Mouse (Mus musculus): Measurements from ENCODE around the gene Defb21.

The Defb21 gene

DNA sequence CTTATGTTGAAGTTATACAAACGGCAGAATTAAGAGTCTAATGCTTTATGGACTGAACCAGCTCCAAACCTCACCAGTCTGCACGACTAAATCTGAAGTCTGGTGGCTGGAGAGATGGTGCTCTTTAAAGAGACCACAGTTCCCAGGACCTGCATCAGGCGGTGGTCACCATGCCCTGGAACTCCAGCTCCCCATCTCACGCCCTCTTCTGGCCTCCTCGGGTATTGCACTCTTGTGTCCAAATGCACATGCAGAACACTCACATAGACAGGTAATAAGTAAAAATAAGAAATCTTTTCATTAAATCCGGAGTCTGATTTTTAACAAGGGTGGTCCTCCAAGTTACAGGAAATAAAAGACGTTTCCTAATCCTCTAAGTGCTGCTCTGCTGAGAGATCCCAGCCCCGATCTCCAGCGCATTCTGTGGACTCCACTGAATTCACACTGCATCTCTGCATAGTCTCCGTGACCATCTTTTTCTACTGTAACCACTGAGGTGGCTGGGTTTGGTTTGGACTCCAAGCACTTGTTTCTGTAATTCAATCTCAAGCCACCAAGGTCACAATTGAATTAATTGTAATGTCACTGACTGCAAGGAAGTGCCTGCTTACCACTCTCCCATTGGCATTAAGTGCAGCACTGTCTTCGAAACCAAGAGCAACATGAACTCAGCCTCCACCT is at the start of gene Defb21:
TSS of gene Defb21 (plus strand) at position 631 of the 681 bp plus-strand sequence.
- DNase-seq (ENCODE audit: extremely low read depth, insufficient read length, low spot score): no peak

DNA sequence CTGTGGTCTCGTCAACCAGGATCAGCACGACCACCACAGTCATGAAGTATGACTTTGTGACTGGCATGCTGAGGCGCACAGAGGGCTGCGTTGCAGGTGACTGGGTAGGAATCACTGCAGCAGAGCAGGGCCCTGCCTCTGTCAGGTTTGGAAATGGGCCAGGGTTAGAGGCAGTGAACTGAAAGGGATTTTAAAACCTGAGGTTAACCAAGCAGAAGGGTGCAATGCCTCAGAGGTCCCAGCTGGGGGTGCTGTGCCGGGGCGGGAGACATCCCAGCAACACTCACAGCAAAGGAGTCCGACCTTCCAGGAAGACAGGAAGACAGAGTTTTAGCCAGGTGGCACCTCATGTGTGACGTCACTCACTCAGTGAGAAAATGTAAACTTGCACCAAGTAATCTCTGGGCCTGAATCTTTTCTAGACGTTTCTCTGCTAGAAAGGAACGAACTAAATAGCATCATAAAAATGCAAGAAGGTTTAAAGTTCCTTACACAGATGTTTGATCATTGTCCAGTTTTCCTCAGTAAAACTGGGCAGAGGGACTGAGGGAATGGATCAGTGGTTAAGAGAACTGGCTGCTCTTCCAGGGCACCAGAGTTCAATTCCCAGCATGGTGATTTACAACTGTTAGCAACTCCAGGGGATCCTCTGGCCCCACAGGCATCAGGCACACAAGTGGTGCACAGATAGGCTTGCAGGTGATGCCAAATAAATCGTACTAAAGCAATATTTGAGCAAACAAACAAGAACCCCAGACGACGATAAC is 32.4 kb upstream of the Defb21 start, which contains the start of gene Defb29:
TSS of gene Defb29 (minus strand) at position 155 of the 767 bp plus-strand sequence.
- DNase-seq (ENCODE audit: extremely low read depth, insufficient read length, low spot score): peak; percentile 14

DNA sequence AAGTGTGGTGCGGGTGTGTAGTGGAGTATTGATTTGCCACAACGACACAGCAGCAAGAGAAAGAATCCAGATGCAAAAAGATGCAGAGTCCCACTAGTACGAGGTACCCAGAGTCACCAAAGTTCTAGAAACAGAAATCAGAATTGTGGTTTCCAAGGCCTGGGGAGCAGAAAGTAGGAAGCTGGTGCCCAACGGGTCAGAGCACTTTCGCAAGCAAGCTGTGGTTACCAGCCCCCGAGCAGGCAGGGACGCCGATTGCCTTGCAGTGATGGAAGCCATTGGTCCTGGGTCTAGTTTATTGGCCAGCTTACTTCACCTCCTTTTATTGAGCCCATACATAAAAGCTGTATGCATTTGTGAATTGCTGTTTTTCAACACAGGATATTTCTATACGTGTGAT is 30.6 kb upstream of the Defb21 start:
- no peak for DNase-seq (ENCODE audit: extremely low read depth, insufficient read length, low spot score)

DNA sequence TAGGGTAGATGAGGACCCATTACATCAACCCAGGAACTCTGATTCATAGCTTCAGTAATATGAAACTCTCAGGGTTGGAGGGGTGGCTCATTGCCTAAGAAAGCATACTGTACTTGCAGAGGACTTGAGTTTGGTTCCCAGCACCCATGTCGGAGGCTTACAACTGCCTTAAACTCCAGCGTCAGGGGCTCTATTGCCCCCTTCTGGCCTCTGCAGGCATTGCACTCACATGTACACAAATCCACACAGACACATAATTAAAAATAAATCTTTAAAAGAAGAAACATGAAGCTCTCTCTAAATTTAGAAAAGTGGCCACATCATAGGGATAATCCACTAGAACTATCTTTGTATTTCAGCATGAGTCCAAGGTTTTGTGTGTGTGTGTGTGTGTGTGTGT is 29.6 kb upstream of the Defb21 start:
- no peak for DNase-seq (ENCODE audit: extremely low read depth, insufficient read length, low spot score)

DNA sequence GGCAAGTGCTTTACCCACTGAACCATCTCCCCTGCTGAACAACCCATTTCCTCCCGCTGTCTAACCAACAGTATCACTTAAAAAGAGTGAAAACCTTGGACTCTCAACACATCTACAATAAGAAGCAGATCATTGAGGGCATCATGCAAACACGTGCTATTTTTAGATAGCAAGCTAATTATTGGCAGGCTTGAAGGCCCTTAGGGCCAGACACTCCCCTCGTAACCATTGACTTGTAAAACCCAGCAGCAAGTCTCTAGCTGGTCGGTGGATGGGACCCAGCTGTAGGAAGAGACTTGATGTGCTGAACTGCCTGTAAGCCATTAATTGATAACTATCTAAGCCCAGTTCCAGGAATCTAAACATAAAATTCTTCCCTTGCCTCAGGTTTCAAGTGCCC is 29.1 kb upstream of the Defb21 start:
- no peak for DNase-seq (ENCODE audit: extremely low read depth, insufficient read length, low spot score)

DNA sequence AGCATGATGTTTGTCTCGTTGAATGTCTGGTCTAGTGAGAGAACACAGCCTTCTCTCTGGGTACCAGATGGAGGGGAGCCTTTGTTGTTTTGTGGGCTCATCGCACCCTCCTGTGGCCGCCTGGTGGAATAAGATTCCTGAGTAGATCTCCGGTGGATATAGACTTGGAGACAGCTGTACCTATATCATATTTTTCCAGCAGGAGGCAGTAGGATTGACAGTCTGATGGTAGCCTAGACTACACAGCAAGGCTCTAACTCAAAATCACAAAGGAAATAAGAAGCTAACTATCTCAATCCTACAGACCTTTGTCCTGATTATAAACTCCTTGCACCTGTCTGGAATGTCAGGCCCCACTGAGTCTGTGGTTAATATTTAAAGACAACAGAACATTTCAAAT is 27.9 kb upstream of the Defb21 start:
- DNase-seq (ENCODE audit: extremely low read depth, insufficient read length, low spot score): no peak

DNA sequence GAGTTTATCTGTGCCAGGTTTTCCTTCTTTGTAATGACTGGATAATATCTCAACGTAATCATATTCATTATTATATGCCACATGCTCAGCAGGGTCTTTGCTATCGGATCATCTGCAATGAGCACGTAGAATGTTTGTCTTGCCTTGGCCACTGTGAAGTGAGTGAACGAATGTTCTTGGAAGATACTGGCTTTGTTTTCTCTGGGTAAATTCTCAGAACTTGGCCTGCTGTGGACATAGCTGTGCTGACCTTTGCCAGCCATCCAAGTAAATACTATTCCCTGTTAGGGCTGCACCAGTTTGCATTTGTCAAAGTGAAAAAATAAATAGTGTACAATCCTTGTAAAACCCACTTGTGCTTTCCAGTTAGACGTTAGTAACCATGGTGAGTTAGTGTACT is 24.4 kb upstream of the Defb21 start:
- no peak for DNase-seq (ENCODE audit: extremely low read depth, insufficient read length, low spot score)

DNA sequence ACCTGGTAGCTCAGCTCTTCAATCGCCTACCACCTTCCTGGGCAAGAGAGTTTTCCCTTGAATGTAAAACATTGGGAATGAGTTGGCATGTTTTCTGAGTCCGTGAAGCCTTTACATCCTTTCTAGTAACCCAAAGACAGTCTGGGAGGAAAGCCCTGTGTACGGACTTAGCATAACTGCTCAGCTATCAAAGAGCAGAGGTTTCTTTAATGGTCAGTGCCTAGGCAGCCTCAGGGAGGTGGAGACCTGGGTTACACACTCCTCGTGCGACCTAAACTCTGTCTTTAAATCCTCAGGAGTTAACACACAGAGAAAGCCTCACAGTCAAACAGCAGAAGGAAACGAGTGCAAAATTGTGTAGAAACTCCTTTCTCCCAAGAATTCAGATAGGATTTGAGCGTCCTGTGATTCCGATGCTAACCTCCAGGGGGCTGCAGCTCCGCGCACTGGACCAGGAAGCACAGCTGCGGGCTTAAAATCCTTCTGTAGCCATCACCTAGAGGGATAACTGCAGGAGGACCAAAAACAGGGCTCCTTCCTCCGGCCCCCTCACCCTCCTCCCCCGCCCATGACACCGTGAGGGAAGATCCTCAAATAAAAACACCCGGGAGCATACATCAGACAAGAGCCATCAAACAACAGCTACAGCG is 18.6 kb upstream of the Defb21 start:
- peak; percentile 38 for DNase-seq (ENCODE audit: extremely low read depth, insufficient read length, low spot score)

DNA sequence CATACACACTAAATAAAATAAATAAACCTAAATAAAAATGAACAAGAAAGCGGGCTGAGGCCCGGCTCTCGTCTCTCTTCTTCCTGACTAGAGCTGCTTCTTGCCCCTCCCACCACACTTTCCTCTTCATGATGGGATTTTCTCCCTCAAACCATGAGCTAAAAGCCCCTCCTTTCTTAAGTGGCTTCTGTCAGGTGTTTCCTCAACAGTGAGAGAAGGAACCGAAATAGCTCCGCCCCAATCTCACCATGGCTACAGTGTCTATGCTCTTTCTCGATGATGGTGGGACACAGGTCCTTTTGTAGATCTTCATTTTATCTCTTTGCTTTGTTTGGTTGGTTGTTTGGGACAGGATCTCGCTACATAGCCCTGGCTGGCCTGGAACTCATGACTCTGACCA is 15.9 kb upstream of the Defb21 start:
- no peak for DNase-seq (ENCODE audit: extremely low read depth, insufficient read length, low spot score)

DNA sequence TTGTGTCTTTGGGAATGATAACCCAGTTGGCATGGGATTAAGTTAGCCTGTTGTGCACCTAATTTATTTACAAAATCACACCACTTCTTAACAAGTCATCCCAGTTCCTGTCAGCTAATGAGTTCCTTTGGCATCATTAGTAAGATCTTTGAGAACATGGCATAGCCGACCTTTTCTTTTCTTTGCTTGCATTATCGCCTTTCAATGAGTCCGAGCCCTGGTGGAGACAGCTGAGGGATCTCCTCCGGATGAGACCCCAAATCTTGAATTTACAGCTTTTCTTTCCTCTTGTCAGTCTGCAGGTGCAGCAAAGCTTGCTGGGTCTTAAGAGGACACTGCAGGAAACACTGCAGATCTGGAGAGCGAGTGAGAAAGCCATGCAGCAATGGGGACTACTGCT is 3.5 kb upstream of the Defb21 start, which contains the start of gene Gm17416:
TSS of gene Gm17416 (plus strand) at position 301 of the 400 bp plus-strand sequence.
- no peak for DNase-seq (ENCODE audit: extremely low read depth, insufficient read length, low spot score)

DNA sequence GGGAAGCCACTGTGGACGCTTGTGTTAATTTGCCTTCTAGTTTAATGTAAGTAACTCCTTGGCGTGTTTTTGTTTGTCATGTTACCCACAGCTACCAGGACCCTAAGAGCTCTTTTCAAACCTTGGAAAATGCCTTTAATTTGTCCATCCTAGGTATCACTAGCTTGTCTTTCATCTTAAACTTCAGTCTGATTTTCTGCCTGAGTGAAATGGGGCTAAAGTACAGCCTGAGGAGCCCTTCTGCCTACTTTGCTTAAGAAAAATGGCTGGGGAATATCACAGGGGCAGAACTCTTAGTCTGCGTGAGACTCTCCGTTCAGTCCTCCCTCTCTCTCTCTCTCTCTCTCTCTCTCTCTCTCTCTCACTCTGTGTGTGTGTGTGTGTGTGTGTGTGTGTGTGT is 2.7 kb upstream of the Defb21 start:
- no peak for DNase-seq (ENCODE audit: extremely low read depth, insufficient read length, low spot score)

DNA sequence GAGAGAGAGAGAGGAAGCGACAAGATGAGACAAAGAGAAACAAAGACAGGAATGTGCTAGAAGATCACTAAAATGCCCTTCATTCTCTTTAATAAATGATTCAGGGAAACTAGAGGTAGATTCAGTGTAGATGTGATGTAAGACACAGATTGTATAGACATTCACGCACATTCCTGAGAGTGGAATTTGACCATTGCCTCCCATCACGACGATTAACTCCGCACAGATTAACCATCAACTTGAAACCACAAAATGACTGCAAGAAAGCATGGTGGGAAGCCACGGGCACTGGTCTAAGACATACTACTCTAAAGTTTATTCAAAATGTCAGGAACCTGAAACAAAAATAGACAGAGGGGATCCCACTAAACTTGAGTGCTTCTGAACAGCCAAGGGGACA is 2.2 kb upstream of the Defb21 start:
- DNase-seq (ENCODE audit: extremely low read depth, insufficient read length, low spot score): no peak

DNA sequence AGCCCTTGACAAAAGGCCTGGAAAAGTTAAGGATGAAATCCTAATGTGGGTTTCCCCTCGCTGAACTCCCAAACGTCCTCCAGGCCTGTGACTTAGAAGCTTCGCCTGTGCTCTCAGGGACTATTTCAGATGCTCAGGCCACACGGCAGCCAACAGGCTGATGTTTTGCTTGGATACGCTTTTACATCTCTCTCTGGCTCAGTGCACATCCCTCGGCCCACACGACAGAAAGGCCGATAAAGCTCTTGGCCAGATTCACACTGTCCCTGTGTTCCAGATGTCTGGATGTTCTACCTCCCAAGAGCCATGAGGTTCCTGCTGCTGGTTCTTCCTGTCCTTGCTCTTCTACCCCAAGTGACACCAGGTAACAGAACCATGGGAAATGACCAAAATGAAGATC is 940 bp downstream of the Defb21 start:
- no peak for DNase-seq (ENCODE audit: extremely low read depth, insufficient read length, low spot score)

DNA sequence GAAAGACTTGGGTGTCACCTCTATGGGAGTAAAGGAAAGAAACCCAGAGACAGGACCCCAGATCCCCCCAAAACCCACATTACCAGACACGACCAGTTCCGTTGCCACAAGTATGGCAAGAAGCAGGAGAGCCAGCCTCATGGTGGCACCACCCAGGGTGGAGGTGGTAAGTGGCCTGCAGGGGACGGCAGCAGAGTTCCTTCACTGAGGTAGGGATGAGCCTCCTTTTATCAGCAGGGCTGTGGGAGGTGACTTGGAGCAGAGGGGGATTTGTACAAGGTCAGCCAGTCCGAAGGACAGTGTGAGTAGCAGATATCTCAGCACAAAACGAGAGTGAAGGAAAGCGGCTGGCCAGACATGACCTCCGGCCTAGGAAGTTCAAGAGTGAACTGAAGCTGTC is 7.6 kb downstream of the Defb21 start, which contains the start of gene Defb19:
TSS of gene Defb19 (minus strand) at position 206 of the 400 bp plus-strand sequence.
- no peak for DNase-seq (ENCODE audit: extremely low read depth, insufficient read length, low spot score)

DNA sequence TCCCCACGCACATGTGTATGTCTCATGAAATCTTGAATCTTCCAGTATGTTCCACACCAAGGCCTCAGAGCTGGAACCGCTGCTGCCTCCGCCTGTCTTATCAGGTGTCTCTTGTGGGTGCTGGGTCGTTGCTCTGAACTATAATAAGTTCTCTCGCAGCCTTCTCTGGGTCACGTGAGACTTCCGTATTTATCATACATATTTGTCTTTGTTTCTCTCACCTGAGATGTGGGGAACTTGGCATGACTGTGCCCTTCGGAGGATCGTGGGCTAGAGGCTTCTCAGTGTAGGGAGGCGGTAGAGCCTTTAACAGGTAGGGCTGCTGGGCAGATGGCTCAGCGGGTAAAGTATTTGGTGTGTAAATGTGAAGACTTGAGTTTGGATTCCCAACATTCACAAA is 8.1 kb downstream of the Defb21 start:
- DNase-seq (ENCODE audit: extremely low read depth, insufficient read length, low spot score): no peak

DNA sequence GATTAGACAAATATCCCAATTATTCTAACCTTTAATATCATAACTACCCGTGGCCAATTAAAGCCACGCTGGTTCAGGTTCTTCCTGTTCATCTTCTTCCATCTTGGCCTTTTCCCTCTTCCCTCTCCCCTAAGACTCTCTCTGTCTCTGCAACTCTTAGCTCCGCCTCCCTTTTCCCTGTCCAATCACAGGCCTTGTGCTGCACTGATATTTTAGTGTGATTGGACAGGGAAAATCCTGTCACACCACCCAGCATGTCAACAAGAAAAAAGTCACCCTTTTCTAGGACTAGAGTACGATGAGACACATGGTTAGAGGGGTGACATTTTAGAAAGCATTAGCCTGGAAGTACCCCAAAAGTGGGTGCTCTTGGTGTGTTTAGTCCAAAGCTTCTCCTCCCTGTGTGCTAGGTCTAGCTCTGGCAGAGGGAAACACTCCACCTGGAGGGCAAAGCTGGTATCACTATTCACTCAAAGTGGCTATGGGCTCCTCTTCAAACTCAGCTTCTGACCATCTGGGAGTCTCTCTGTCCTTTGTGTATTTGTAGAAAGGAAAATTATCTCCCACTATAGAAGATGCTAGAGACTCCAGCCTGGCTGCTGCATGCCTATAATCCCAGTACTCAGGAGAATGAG is 14.5 kb downstream of the Defb21 start:
- DNase-seq (ENCODE audit: extremely low read depth, insufficient read length, low spot score): no peak

DNA sequence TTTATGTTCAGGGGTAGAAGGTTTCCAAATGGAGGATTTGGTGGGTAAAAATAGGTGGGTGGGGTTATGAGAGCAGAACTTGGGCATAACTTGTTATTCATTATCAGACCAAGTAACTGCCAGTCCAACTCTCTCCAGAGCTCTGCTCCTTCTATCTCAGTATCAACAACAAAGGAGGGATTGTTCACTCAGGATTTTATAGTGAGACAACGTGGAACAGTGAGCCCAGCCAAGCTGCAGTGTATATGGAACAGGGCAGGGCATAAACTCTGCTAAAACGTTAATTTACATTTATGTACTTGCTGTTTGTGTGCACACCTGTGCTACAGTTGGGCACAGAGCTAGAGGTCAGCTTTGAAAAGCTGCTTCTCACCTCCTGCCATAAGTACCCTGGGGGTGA is 15.9 kb downstream of the Defb21 start:
- DNase-seq (ENCODE audit: extremely low read depth, insufficient read length, low spot score): no peak

DNA sequence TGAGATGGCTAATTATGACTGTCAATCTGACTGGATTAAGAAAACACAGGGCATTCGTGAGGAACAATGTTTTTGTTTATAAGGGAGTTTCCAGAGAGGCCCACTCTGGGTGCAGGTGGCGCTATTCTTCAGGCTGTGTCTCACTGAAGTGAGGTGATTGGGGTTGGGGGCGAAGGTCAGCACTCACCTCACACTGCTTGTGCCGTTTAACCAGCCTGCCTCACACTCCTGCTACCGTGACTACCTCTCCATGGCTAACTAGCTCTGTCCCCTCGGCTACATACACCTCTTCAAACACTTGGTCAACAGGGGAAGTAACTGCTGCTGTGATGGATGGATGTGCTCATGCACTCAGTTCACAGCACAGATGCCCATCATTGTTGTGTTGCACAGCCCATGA is 16.5 kb downstream of the Defb21 start:
- DNase-seq (ENCODE audit: extremely low read depth, insufficient read length, low spot score): no peak

DNA sequence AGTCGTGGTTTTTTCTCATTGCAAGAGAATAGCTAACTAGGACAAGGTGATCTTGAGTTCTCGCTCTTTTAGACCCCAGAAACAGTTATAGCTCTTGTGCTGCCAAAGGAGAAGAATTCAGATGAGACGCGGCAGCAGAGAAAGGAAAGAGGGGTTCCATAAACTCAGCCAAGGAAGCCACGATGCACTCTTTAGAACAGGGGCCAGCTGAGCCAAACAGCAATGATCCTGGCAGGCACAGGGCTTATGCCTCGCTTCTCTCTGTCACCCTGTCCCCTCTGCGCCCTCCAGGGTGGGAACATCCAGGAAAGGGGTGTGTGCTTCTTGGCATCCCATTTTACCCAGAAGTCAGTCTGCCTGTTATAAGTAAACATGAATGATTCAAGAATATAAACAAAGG is 26.8 kb downstream of the Defb21 start, which contains the start of gene Defb45:
TSS of gene Defb45 (minus strand) at position 101 of the 400 bp plus-strand sequence.
- DNase-seq (ENCODE audit: extremely low read depth, insufficient read length, low spot score): no peak

DNA sequence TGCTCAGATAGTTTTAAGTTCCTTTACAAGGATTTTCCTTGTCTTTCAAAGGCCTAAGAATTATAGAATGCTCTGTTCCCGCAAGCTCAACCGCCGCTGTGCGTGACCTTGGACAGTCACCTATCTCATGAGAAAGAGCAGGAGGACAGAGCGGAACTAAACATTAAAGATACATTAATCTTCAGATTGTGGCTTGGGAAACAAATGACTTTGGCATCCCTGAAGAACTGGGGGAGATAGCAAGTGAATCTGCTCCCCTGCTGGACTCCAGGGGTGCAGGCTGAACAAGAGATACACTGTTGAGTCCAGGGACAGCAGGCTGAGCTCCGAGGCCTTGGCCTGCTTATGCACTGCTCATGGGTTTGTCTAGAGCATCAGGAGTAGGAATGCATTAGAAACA is 27.5 kb downstream of the Defb21 start:
- DNase-seq (ENCODE audit: extremely low read depth, insufficient read length, low spot score): no peak
